8 mouse cellular contexts compared by ENCODE assay signal in genomic region chr5:149053352-149054168, GRCm38 (mm10). TPM values are rescaled to one million over a fixed set of nuclear protein-coding genes. Genes with fewer than 3 reads are reported as not detected.
DNase-seq lines count a peak whose midpoint lies in the region; ATAC-seq and TF ChIP-seq lines count a peak whose summit lies in the region.

No protein-coding gene starts in this region.

- TF ChIP-seq CTCF in heart, postnatal 0 days (IDR thresholded peaks at IDR 0.05; ENCODE audit: low read depth), result no peak

- H3K9ac ChIP-seq in heart, embryonic 11.5 days (ENCODE audit: low read depth, low read length), result peak overlapping the region; percentile 100
- peak overlapping the region; percentile 98 for H3K9ac ChIP-seq in heart, postnatal 0 days (replicated peaks; ENCODE audit: low read depth, low read length)

- H3K9me3 ChIP-seq in heart, embryonic 11.5 days (replicated peaks; ENCODE audit: control insufficient read depth, low read length), result no peaks in the 10 kb centered on the region
- no peaks in the 10 kb centered on the region for H3K9me3 ChIP-seq in heart, postnatal 0 days (replicated peaks; ENCODE audit: control insufficient read depth, low read length)

- intact Hi-C loops in heart, postnatal 25 days (cut with DNase I), result loop anchor here (2.0 to 5.0 kb wide), 5 partner anchors 96 to 241 kb away; partner anchors contain the start of genes Hmgb1 and Uspl1

- no peak for TF ChIP-seq EP300 in heart, postnatal 0 days (IDR thresholded peaks at IDR 0.05; ENCODE audit: low read depth)

- DNase-seq in heart, postnatal 25 days (ENCODE audit: low spot score), result no peak
- DNase-seq in 3T3-L1 (ENCODE audit: low read depth, low spot score), result peak; percentile 52
- peak; percentile 37 for DNase-seq in adrenal gland, postnatal 14 days
- DNase-seq in heart, postnatal 0 days (ENCODE audit: low spot score), result no peak
- peak; percentile 38 to 55 for DNase-seq in lung, postnatal 4 days
- DNase-seq in thymus, postnatal 0 days (ENCODE audit: low spot score), result peak; percentile 34
- no peak for DNase-seq in layer of hippocampus, adult 11-12 months (ENCODE audit: low spot score)

- peak; percentile 51 for ATAC-seq in heart, embryonic 11.5 days (replicated peaks; ENCODE audit: insufficient number of reproducible peaks, low FRiP score, low TSS enrichment)
- ATAC-seq in heart, postnatal 0 days (ENCODE audit: insufficient read depth, low read depth), result peak; percentile 0; the same call in 1 of the 2 replicates

- 6% methylated on average over 24 of the region's 34 CpGs for WGBS in heart, embryonic 11.5 days (ENCODE audit: insufficient replicate concordance)
- 6% methylated on average over 32 of the region's 34 CpGs for WGBS in heart, postnatal 0 days

- peak overlapping the region; percentile 86 for H3K4me3 ChIP-seq in heart, embryonic 11.5 days (ENCODE audit: low read depth, low read length)
- H3K4me3 ChIP-seq in heart, postnatal 0 days (ENCODE audit: low read depth, low read length), result peak overlapping the region; percentile 82

- peak overlapping the region; percentile 99 for H3K27ac ChIP-seq in heart, embryonic 11.5 days (ENCODE audit: low read depth, low read length)
- H3K27ac ChIP-seq in heart, postnatal 0 days (ENCODE audit: low read depth), result peak overlapping the region; percentile 99

- no peaks in the 10 kb centered on the region for H3K27me3 ChIP-seq in heart, embryonic 11.5 days (ENCODE audit: control insufficient read depth, insufficient read depth, low read length)
- no peaks in the 10 kb centered on the region for H3K27me3 ChIP-seq in heart, postnatal 0 days (ENCODE audit: control insufficient read depth, insufficient read depth, low read length)

- H3K4me2 ChIP-seq in heart, embryonic 11.5 days, result peak overlapping the region; percentile 88
- peak overlapping the region; percentile 97 for H3K4me2 ChIP-seq in heart, postnatal 0 days (ENCODE audit: low read depth, low read length)

- peaks cover 5% of the 10 kb centered on the region for H3K36me3 ChIP-seq in heart, embryonic 11.5 days (ENCODE audit: control insufficient read depth, insufficient read depth, low read length)
- peaks cover 16% of the 10 kb centered on the region; the same call in 1 of the 2 replicates for H3K36me3 ChIP-seq in heart, postnatal 0 days (replicated peaks; ENCODE audit: control insufficient read depth, insufficient read depth, low read length)

- peaks cover 4% of the 10 kb centered on the region; the same call in 1 of the 2 replicates for H3K4me1 ChIP-seq in heart, embryonic 11.5 days (ENCODE audit: control insufficient read depth, insufficient read depth, low read length)
- H3K4me1 ChIP-seq in heart, postnatal 0 days (ENCODE audit: control insufficient read depth, insufficient read depth), result peaks cover 13% of the 10 kb centered on the region; the same call in 1 of the 2 replicates

RNA-seq across cellular contexts. Expression of gene Gm42791, which starts 58.6 kb away (rescaled TPM):
- 2.5 TPM in 1 of 2 replicates, not detected in the other for polyA plus RNA-seq in heart, embryonic 11.5 days (2014; fragmentation: Nextera tagmentation; extraction: Ambion mirVana)
- total RNA-seq in heart, postnatal 25 days (2021), result 1 to 10 TPM; 5.8 to 6.2 TPM
- total RNA-seq in adrenal gland, postnatal 14 days (2021), result 5.6 and 6.2 TPM in 2 replicates
- total RNA-seq in heart, postnatal 0 days (2014; rRNA removed; ENCODE audit: low replicate concordance), result not detected in 2 replicates
- polyA plus RNA-seq in heart, postnatal 0 days (2015; fragmentation: Nextera tagmentation; extraction: Ambion mirVana), result 1.00 and 2.7 TPM in 2 replicates
- 0.79 TPM in 1 of 2 replicates, not detected in the other for polyA plus RNA-seq in thymus, postnatal 0 days (2015; fragmentation: Nextera tagmentation; extraction: Ambion mirVana)

Comparison
In these comparisons a context has a peak if more than half of its experiments do, and no peak if none do; other contexts are left out.
1. DNase-seq: peak in 3T3-L1 (single experiment), adrenal gland, postnatal 14 days (single experiment), lung, postnatal 4 days (2 of 2) and thymus, postnatal 0 days (single experiment); none in heart, postnatal 25 days (single experiment), heart, postnatal 0 days (single experiment) and layer of hippocampus, adult 11-12 months (single experiment).